Mouse (Mus musculus) MEL (cell line): Measurements from ENCODE around the gene 6330409D20Rik. TPM values are rescaled to one million over a fixed set of nuclear protein-coding genes. Genes with fewer than 3 reads are reported as not detected.

Source experiments
- DNase-seq: peaks from one replicate; pipeline ENCODE4 v3.0.0; 2011; ENCODE audit warnings: low read depth, low spot score
- H3K27ac ChIP-seq: 2 replicates; pipeline ENCODE4 v1.5.1; 2012; ENCODE audit warnings: low read depth, mild to moderate bottlenecking, control low read depth, low read length, moderate library complexity; ENCODE audit not compliant: control insufficient read depth
- H3K27me3 ChIP-seq, 2 experiments: fragments of 150-350 bp in 1 of 2; sonication (generic) in 1 of 2; 2 replicates each; pipeline ENCODE4 v1.6.1; 2012; ENCODE audit warnings: low read length in 2 of 2, mild to moderate bottlenecking in 2 of 2, improper control_type of control experiment in 1 of 2, moderate library complexity in 1 of 2; ENCODE audit not compliant: insufficient read depth in 2 of 2, control insufficient read depth in 1 of 2
- H3K36me3 ChIP-seq, 2 experiments: 2 replicates each; pipeline ENCODE4 v1.6.1; 2012 to 2014; ENCODE audit warnings: low read length in 2 of 2, improper control_type of control experiment in 1 of 2, inconsistent platforms in 1 of 2, mild to moderate bottlenecking in 1 of 2; ENCODE audit not compliant: insufficient read depth in 2 of 2, control insufficient read depth in 1 of 2
- H3K4me1 ChIP-seq, 2 experiments: fragments of 150-350 bp in 1 of 2; sonication (generic) in 1 of 2; 2 replicates each; pipeline ENCODE4 v1.6.1; 2012; ENCODE audit warnings: low read length in 2 of 2, improper control_type of control experiment in 1 of 2, mild to moderate bottlenecking in 1 of 2; ENCODE audit not compliant: insufficient read depth in 2 of 2, control insufficient read depth in 1 of 2
- H3K4me3 ChIP-seq, 2 experiments: fragments of 150-350 bp in 1 of 2; sonication (generic) in 1 of 2; 2 replicates each; pipeline ENCODE4 v1.5.1; 2012; ENCODE audit warnings: low read depth in 2 of 2, low read length in 2 of 2, mild to moderate bottlenecking in 2 of 2, moderate library complexity in 2 of 2, control low read depth in 1 of 2, improper control_type of control experiment in 1 of 2; ENCODE audit not compliant: control insufficient read depth in 1 of 2, insufficient read depth in 1 of 2
- H3K79me2 ChIP-seq: 2 replicates; pipeline ENCODE4 v1.6.1; 2012; ENCODE audit warnings: mild to moderate bottlenecking, low read length, moderate library complexity; ENCODE audit not compliant: control insufficient read depth, poor library complexity, insufficient read depth
- H3K9ac ChIP-seq: 2 replicates; pipeline ENCODE4 v1.6.1; 2012; ENCODE audit warnings: low read depth, mild to moderate bottlenecking, control low read depth, low read length, moderate library complexity; ENCODE audit not compliant: control insufficient read depth, poor library complexity, severe bottlenecking
- H3K9me3 ChIP-seq: fragments of 150-350 bp; sonication (generic); replicated peaks from 2 replicates; pipeline ENCODE4 v1.6.1; 2012; ENCODE audit warnings: mild to moderate bottlenecking, low read length, improper control_type of control experiment, moderate library complexity; ENCODE audit not compliant: insufficient read depth
- CTCF ChIP-seq, 3 experiments: IDR thresholded peaks in 2 of 3; conservative IDR thresholded peaks in 1 of 3; 2 replicates each; pipeline ENCODE4 v1.5.1; 2011 to 2012; ENCODE audit warnings: low read length in 3 of 3, low read depth in 2 of 3, mild to moderate bottlenecking in 2 of 3, improper control_type of control experiment in 1 of 3, inconsistent platforms in 1 of 3, mixed read lengths in 1 of 3, moderate library complexity in 1 of 3; ENCODE audit not compliant: control insufficient read depth in 1 of 3, insufficient read depth in 1 of 3, poor library complexity in 1 of 3, severe bottlenecking in 1 of 3
- ELF1 ChIP-seq: IDR thresholded peaks from 2 replicates; pipeline ENCODE4 v1.6.1; 2014; ENCODE audit warnings: low read depth, mild to moderate bottlenecking, inconsistent platforms, low read length, improper control_type of control experiment, moderate library complexity
- EP300 ChIP-seq, 2 experiments: IDR thresholded peaks; 2 replicates each; pipeline ENCODE4 v1.6.1; 2011; ENCODE audit warnings: improper control_type of control experiment in 2 of 2, low read length in 2 of 2, low read depth in 1 of 2, mild to moderate bottlenecking in 1 of 2
- GABPA ChIP-seq: IDR thresholded peaks from 2 replicates; pipeline ENCODE4 v1.6.1; 2012; ENCODE audit warnings: low read depth, mild to moderate bottlenecking, inconsistent platforms, low read length, improper control_type of control experiment, moderate library complexity
- GATA1 ChIP-seq: IDR thresholded peaks from 2 replicates; pipeline ENCODE4 v1.6.1; 2011; ENCODE audit warnings: low read depth, low read length, improper control_type of control experiment
- JUND ChIP-seq: IDR thresholded peaks from 2 replicates; pipeline ENCODE4 v1.6.1; 2011; ENCODE audit warnings: low read depth, mild to moderate bottlenecking, improper control_type of control experiment, low read length
- MAX ChIP-seq: IDR thresholded peaks from 2 replicates; pipeline ENCODE4 v1.6.1; 2011; ENCODE audit warnings: low read length, improper control_type of control experiment
- MAZ ChIP-seq: IDR thresholded peaks from 2 replicates; pipeline ENCODE4 v1.6.1; 2012; ENCODE audit warnings: low read depth, mild to moderate bottlenecking, inconsistent platforms, low read length, improper control_type of control experiment
- MEF2A ChIP-seq: IDR thresholded peaks from 2 replicates; pipeline ENCODE4 v1.6.1; 2014; ENCODE audit warnings: low read depth, mild to moderate bottlenecking, inconsistent platforms, low read length, improper control_type of control experiment; ENCODE audit not compliant: poor library complexity, insufficient replicate concordance, severe bottlenecking; ENCODE audit errors: extremely low read depth
- NELFE ChIP-seq: IDR thresholded peaks from 2 replicates; pipeline ENCODE4 v1.6.1; 2011; ENCODE audit warnings: low read depth, low read length, improper control_type of control experiment
- NRF1 ChIP-seq: IDR thresholded peaks from 2 replicates; pipeline ENCODE4 v1.6.1; 2014; ENCODE audit warnings: low read depth, mild to moderate bottlenecking, inconsistent platforms, low read length, improper control_type of control experiment, moderate library complexity; ENCODE audit not compliant: poor library complexity, insufficient read depth, severe bottlenecking
- POLR2AphosphoS2 ChIP-seq: IDR thresholded peaks from 2 replicates; pipeline ENCODE4 v1.6.1; 2011; ENCODE audit warnings: low read length, improper control_type of control experiment
- POLR2AphosphoS5 ChIP-seq: IDR thresholded peaks from 2 replicates; pipeline ENCODE4 v1.6.1; 2012; ENCODE audit warnings: low read depth, borderline replicate concordance, mild to moderate bottlenecking, inconsistent platforms, low read length, moderate library complexity, mixed read lengths
- RAD21 ChIP-seq: IDR thresholded peaks from 2 replicates; pipeline ENCODE4 v1.6.1; 2011; ENCODE audit warnings: mild to moderate bottlenecking, low read depth, low read length, improper control_type of control experiment
- SIN3A ChIP-seq: IDR thresholded peaks from 2 replicates; pipeline ENCODE4 v1.6.1; 2012; ENCODE audit warnings: low read length, improper control_type of control experiment, inconsistent platforms
- SMC3 ChIP-seq: IDR thresholded peaks from 2 replicates; pipeline ENCODE4 v1.6.1; 2011; ENCODE audit warnings: low read depth, low read length, improper control_type of control experiment
- TCF12 ChIP-seq: IDR thresholded peaks from 2 replicates; pipeline ENCODE4 v1.6.1; 2014; ENCODE audit warnings: low read depth, mild to moderate bottlenecking, inconsistent platforms, low read length, improper control_type of control experiment, moderate library complexity
- ZC3H11A ChIP-seq: IDR thresholded peaks from 2 replicates; pipeline ENCODE4 v1.6.1; 2012; ENCODE audit warnings: low read depth, mild to moderate bottlenecking, inconsistent platforms, low read length, improper control_type of control experiment
- polyA plus RNA-seq, 2 experiments: library from polyadenylated mRNA; stranded (reverse) in 1 of 2; unstranded in 1 of 2; fragments of >175 nt in 1 of 2; fragments of >200 nt in 1 of 2; gene quantifications; 2 replicates each; pipeline versions ENCODE4 v1.2.1 to v1.2.4; 2012; ENCODE audit warnings: low replicate concordance in 2 of 2, low read depth in 1 of 2; ENCODE audit not compliant: insufficient read length in 2 of 2, insufficient read depth in 1 of 2, missing spikeins in 1 of 2
- total RNA-seq: library from RNA; depleted of rRNA; stranded (reverse); fragments of 300-350 nt; gene quantifications from 2 replicates; pipeline ENCODE4 v1.2.3, GENCODE M21; 2012

Gene 6330409D20Rik
- total and polyA plus RNA-seq, 3 experiments, result not detected

DNA sequence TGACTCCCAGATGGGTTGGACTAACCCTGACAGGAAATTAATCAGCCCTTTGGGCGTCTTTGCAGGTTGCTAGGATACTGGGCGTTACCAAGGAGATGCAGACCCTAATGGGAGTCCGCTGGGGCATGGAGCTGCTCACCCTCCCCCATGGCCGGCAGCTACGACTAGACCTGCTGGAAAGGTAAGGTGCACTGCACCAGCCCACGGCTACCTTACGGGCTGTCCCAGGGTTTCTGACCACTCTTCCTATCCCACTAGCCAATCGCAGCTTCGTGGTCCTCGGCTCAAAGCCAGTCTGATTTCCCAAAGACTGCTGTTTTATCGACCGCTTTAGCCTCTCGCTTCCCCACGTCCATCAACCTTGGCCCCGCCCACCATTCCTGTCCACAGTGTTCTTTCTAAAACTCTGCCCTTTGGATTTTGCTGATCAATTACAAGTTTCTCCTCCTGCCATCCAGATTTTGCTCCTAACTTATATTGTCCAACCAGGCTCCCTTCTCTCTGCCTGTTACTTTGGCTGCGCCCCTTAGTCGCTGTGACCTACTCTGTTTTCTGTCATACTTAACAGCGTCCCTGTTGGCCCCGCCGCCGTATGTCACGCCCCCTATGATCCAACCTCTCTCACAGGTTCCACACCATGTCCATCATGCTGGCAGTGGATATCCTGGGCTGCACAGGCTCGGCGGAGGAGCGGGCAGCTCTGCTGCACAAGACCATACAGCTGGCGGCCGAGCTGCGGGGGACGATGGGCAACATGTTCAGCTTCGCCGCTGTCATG, 10.3 kb upstream of the 6330409D20Rik start:
- no peak overlapping the region for H3K27ac ChIP-seq
- H3K79me2 ChIP-seq, result no peaks in the 10 kb centered on the region
- TF ChIP-seq SIN3A, result no peak
- TF ChIP-seq MAZ, result no peak
- no peak for TF ChIP-seq ZC3H11A
- no peak for TF ChIP-seq TCF12
- TF ChIP-seq MAX, result no peak
- TF ChIP-seq NRF1, result no peak
- no peak for TF ChIP-seq GATA1
- no peak for TF ChIP-seq SMC3
- TF ChIP-seq MEF2A, result no peak
- TF ChIP-seq RAD21, result no peak
- TF ChIP-seq NELFE, result no peak
- no peak for TF ChIP-seq CTCF (IDR thresholded peaks at IDR 0.05 in 2 of 3, conservative IDR thresholded peaks at IDR 0.05 in 1 of 3; ENCODE audit: control insufficient read depth in 1 of 3, insufficient read depth in 1 of 3, low read depth in 2 of 3, low read length in 3 of 3, poor library complexity in 1 of 3, severe bottlenecking in 1 of 3)
- no peak for TF ChIP-seq GABPA
- no peak for TF ChIP-seq EP300 (IDR thresholded peaks at IDR 0.05; ENCODE audit: low read depth in 1 of 2, low read length in 2 of 2)
- no peak for TF ChIP-seq POLR2AphosphoS5
- DNase-seq, result no peak
- no peaks in the 10 kb centered on the region for H3K4me1 ChIP-seq
- H3K27me3 ChIP-seq, result no peaks in the 10 kb centered on the region
- no peak overlapping the region for H3K4me3 ChIP-seq
- H3K9ac ChIP-seq, result no peak overlapping the region
- no peaks in the 10 kb centered on the region for H3K36me3 ChIP-seq
- no peaks in the 10 kb centered on the region for H3K9me3 ChIP-seq

DNA sequence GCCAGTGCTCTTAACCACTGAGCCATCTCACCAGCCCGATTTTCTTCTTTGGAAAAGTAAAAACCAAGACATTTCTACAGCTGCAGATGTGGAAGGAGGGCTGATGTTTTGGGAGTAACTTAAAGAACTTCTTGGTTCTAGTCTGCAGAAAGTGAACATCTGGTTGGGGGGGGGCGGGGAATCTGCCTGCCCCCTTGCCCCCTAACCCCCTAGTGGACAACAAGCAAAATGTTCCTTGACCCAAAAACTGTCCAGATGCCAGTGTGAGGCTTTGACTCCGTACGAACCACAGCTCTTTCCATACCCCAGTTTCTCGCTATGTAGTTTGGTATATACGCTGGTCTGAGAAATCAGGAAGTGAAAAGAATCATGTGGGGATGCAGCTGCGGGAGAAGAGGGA, 9.4 kb upstream of the 6330409D20Rik start:
- Histone ChIP-seq H3K36me3 (no peaks in the 10 kb centered on the region), H3K9ac (no peak overlapping the region), H3K79me2 (no peaks in the 10 kb centered on the region), H3K27ac (no peak overlapping the region), H3K4me1 (no peaks in the 10 kb centered on the region), H3K4me3 (no peak overlapping the region), H3K9me3 (no peaks in the 10 kb centered on the region), H3K27me3 (no peaks in the 10 kb centered on the region)
- DNase-seq, result no peak
- TF ChIP-seq ELF1 (no peak), JUND (no peak), SIN3A (no peak), MEF2A (no peak), POLR2AphosphoS2 (no peak)
- TF ChIP-seq, all 39 proteins: peak for 0
